Mouse (Mus musculus): ENCODE results near the gene Sh3bgrl. TPM values are rescaled to one million over a fixed set of nuclear protein-coding genes. Genes with fewer than 3 reads are reported as not detected.

The Sh3bgrl gene
- total and polyA plus RNA-seq, 3 experiments: 25.0 to 148 (median 82.5) TPM

DNA sequence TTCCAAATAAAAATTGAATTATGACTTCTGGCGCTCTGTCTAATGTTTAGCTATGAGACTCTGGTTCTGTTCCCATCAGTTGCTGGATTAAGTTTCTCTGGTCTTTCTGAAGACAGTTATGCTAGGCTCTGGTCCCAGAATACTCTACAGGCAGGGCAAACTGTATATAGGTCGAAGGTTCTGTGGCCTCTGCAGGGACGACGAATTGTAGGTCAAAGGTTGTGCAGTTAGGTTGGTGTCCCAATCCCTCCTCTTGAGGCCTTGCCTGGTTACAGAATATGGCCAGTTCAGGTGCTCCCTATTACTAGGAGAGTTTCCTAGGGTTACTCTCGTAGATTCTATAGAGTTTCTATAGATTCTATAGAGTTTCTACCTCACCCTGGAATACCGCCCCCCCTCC is 50.6 kb downstream of the Sh3bgrl start:
- Histone ChIP-seq H3K36me3 (replicated peaks in 1 of 2; ENCODE audit: control insufficient read depth in 1 of 2, insufficient read depth in 1 of 2, low read length in 1 of 2) (no peaks in the 10 kb centered on the region), H3K9me3 (replicated peaks; ENCODE audit: low read length) (no peaks in the 10 kb centered on the region), H3K79me2 (replicated peaks; ENCODE audit: control insufficient read depth, extremely low read depth, insufficient read depth, poor library complexity, severe bottlenecking) (0 out of 2 replicates have a peak, but pooled peaks cover 2% of the 10 kb centered on the region), H3K27ac (ENCODE audit: insufficient read depth, low read depth) (no peak overlapping the region), H3K4me1 (ENCODE audit: control insufficient read depth in 1 of 2, insufficient read depth in 2 of 2) (peaks cover 2 to 34% of the 10 kb centered on the region in 2 experiments; a peak in 2 of 4 replicates), H3K4me3 (replicated peaks in 1 of 3; ENCODE audit: low read depth in 2 of 3, low read length in 2 of 3, poor library complexity in 1 of 3) (no peak overlapping the region), H3K4me2 (ENCODE audit: insufficient read depth, low read depth, poor library complexity, severe bottlenecking) (no peak overlapping the region), H3K27me3 (replicated peaks) (no peaks in the 10 kb centered on the region), H3K9ac (ENCODE audit: insufficient read depth, low read depth) (no peak overlapping the region)
- dilution Hi-C loops (cut with MboI; ENCODE audit: extremely low pct_ligation_motif_present, extremely low pct_unique_long_range_greater_than_20kb, low sequenced_read_pairs) (no loop called here), in situ Hi-C loops (cut with MboI; ENCODE audit: low pct_ligation_motif_present, low pct_unique_long_range_greater_than_20kb, low sequenced_read_pairs) (no loop called here)
- DNase-seq (ENCODE audit: extremely low read depth): no peak
- TF ChIP-seq KAT2A (IDR thresholded peaks at IDR 0.05; ENCODE audit: insufficient replicate concordance, low read length): no peak
- TF ChIP-seq NELFE (IDR thresholded peaks at IDR 0.05; ENCODE audit: low read depth, low read length): no peak
- no peak for TF ChIP-seq GABPA (IDR thresholded peaks at IDR 0.05; ENCODE audit: insufficient replicate concordance, low read depth, low read length)
- TF ChIP-seq ZMIZ1 (IDR thresholded peaks at IDR 0.05; ENCODE audit: low read depth, low read length): no peak
- no peak for TF ChIP-seq JUN (IDR thresholded peaks at IDR 0.05; ENCODE audit: insufficient read depth, low read depth, low read length)
- no peak for TF ChIP-seq EP300 (IDR thresholded peaks at IDR 0.05; ENCODE audit: low read length)

DNA sequence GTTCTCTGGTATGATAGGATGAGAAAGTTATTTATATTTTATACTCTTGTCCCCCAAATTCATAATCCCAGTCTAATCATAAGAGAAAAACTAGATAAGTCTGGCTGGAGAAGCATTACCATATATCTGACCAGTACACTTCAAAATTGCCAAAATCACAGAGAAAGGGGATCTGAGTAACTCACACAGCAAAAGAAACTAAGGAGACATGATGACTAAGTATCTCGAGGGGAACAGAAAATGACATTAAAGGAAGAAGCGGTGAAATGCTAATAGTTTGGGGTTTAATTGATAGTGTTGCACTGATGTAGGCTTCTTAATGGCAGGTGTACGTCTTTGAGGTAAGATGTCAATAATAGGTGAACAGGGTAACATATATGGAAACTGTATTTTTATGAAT is 51.9 kb downstream of the Sh3bgrl start:
- DNase-seq (ENCODE audit: extremely low read depth): no peak
- Histone ChIP-seq H3K36me3 (replicated peaks in 1 of 2; ENCODE audit: control insufficient read depth in 1 of 2, insufficient read depth in 1 of 2, low read length in 1 of 2) (no peaks in the 10 kb centered on the region), H3K9me3 (replicated peaks; ENCODE audit: low read length) (no peaks in the 10 kb centered on the region), H3K4me1 (ENCODE audit: control insufficient read depth in 1 of 2, insufficient read depth in 2 of 2) (peaks cover 4 to 32% of the 10 kb centered on the region in 2 experiments; a peak in 2 of 4 replicates), H3K4me2 (ENCODE audit: insufficient read depth, low read depth, poor library complexity, severe bottlenecking) (no peak overlapping the region), H3K27ac (ENCODE audit: insufficient read depth, low read depth) (no peak overlapping the region), H3K4me3 (replicated peaks in 1 of 3; ENCODE audit: low read depth in 2 of 3, low read length in 2 of 3, poor library complexity in 1 of 3) (no peak overlapping the region), H3K27me3 (replicated peaks) (no peaks in the 10 kb centered on the region), H3K79me2 (replicated peaks; ENCODE audit: control insufficient read depth, extremely low read depth, insufficient read depth, poor library complexity, severe bottlenecking) (0 out of 2 replicates have a peak, but pooled peaks cover 2% of the 10 kb centered on the region), H3K9ac (ENCODE audit: insufficient read depth, low read depth) (no peak overlapping the region)
- in situ Hi-C loops (cut with MboI; ENCODE audit: low pct_ligation_motif_present, low pct_unique_long_range_greater_than_20kb, low sequenced_read_pairs) (no loop called here), dilution Hi-C loops (cut with MboI; ENCODE audit: extremely low pct_ligation_motif_present, extremely low pct_unique_long_range_greater_than_20kb, low sequenced_read_pairs) (no loop called here)
- no peak for TF ChIP-seq TBP (conservative IDR thresholded peaks at IDR 0.05; ENCODE audit: low read depth, low read length)
- TF ChIP-seq BHLHE40 (IDR thresholded peaks at IDR 0.05; ENCODE audit: low read depth, low read length): no peak
- no peak for TF ChIP-seq USF1 (IDR thresholded peaks at IDR 0.05; ENCODE audit: low read depth, low read length)
- no peak for TF ChIP-seq POLR2AphosphoS2 (IDR thresholded peaks at IDR 0.05; ENCODE audit: low read depth, low read length)
- no peak for TF ChIP-seq ZMIZ1 (IDR thresholded peaks at IDR 0.05; ENCODE audit: low read depth, low read length)
- TF ChIP-seq E2F4 (IDR thresholded peaks at IDR 0.05; ENCODE audit: insufficient replicate concordance, low read depth, low read length): no peak
- no peak for TF ChIP-seq ELF1 (IDR thresholded peaks at IDR 0.05; ENCODE audit: low read depth, low read length)
- TF ChIP-seq ZNF384 (IDR thresholded peaks at IDR 0.05; ENCODE audit: low read depth, low read length): no peak
- TF ChIP-seq PAX5 (IDR thresholded peaks at IDR 0.05; ENCODE audit: low read length): no peak

Measured in CH12.LX (cell line).